Mouse (Mus musculus): Measurements from ENCODE around the gene Itga1.
A peak's percentile ranks its signal among the peaks of the same experiment; 100 is the strongest.

Gene Itga1

GRCm38 (mm10) chr13:115099381-115099780 lies 2.4 kb downstream of the Itga1 start:
- no peak for DNase-seq (ENCODE audit: low read depth, low spot score)

GRCm38 (mm10) chr13:115098227-115098626 lies 3.5 kb downstream of the Itga1 start:
- DNase-seq (ENCODE audit: low read depth, low spot score): no peak

- DNase-seq (ENCODE audit: low read depth, low spot score): no peak
These were observed 4.8 kb downstream of the Itga1 start for GRCm38 (mm10) chr13:115096965-115097364.

- DNase-seq (ENCODE audit: low read depth, low spot score): no peak
These were observed 5.5 kb downstream of the Itga1 start for GRCm38 (mm10) chr13:115096216-115096615.

- no peak for DNase-seq (ENCODE audit: low read depth, low spot score)
These were observed 6.4 kb downstream of the Itga1 start for GRCm38 (mm10) chr13:115095392-115095791.

GRCm38 (mm10) chr13:115091511-115091910 lies 10.3 kb downstream of the Itga1 start:
- DNase-seq (ENCODE audit: low read depth, low spot score): no peak

- DNase-seq (ENCODE audit: low read depth, low spot score): no peak
These were observed 10.8 kb downstream of the Itga1 start for GRCm38 (mm10) chr13:115090977-115091445.

GRCm38 (mm10) chr13:115090069-115090976 lies 11.4 kb downstream of the Itga1 start, which contains the start of gene Pelo:
Gene Pelo, minus strand, starts transcription at chr13:115090186.
- DNase-seq (ENCODE audit: low read depth, low spot score): peak; percentile 95

- DNase-seq (ENCODE audit: low read depth, low spot score): peak; percentile 11
These were observed 12.3 kb downstream of the Itga1 start for GRCm38 (mm10) chr13:115089395-115090025.

GRCm38 (mm10) chr13:115089020-115089394 lies 12.8 kb downstream of the Itga1 start:
- DNase-seq (ENCODE audit: low read depth, low spot score): peak; percentile 7

GRCm38 (mm10) chr13:115085974-115086373 lies 15.8 kb downstream of the Itga1 start:
- no peak for DNase-seq (ENCODE audit: low read depth, low spot score)

- DNase-seq (ENCODE audit: low read depth, low spot score): no peak
These were observed 19.4 kb downstream of the Itga1 start for GRCm38 (mm10) chr13:115082339-115082738.

GRCm38 (mm10) chr13:115079996-115080585 lies 21.7 kb downstream of the Itga1 start:
- no peak for DNase-seq (ENCODE audit: low read depth, low spot score)

- no peak for DNase-seq (ENCODE audit: low read depth, low spot score)
These were observed 22.6 kb downstream of the Itga1 start for GRCm38 (mm10) chr13:115078997-115079685.

GRCm38 (mm10) chr13:115077346-115078134 lies 24.2 kb downstream of the Itga1 start:
- no peak for DNase-seq (ENCODE audit: low read depth, low spot score)

GRCm38 (mm10) chr13:115072386-115072785 lies 29.4 kb downstream of the Itga1 start:
- no peak for DNase-seq (ENCODE audit: low read depth, low spot score)

- no peak for DNase-seq (ENCODE audit: low read depth, low spot score)
These were observed 30.3 kb downstream of the Itga1 start for GRCm38 (mm10) chr13:115071431-115071830.

GRCm38 (mm10) chr13:115067968-115068330 lies 33.8 kb downstream of the Itga1 start:
- no peak for DNase-seq (ENCODE audit: low read depth, low spot score)

GRCm38 (mm10) chr13:115067324-115067967 lies 34.3 kb downstream of the Itga1 start:
- DNase-seq (ENCODE audit: low read depth, low spot score): no peak

GRCm38 (mm10) chr13:115057555-115057954 lies 44.2 kb downstream of the Itga1 start:
- no peak for DNase-seq (ENCODE audit: low read depth, low spot score)
